Mouse (Mus musculus) Patski (cell line): ENCODE measurements at regions not wholly inside any gene's neighbourhood (a gene's known extent, or its start where the extent isn't known, plus 50 kb on each side); places are given as distances from the start of the nearest gene placed in this dataset.

Source experiments
- ATAC-seq: fragments of 100-300 bp; one replicate; pipeline ENCODE4 v1.8.0; 2021
- CTCF ChIA-PET: fragments of 350-600 bp; sonication (Branson Sonifier 250); formaldehyde crosslinking; loops from one replicate; lab custom pipeline; 2022; ENCODE audit warnings: inconsistent platforms; lab: Charles Lee
- POLR2A ChIA-PET: fragments of 350-600 bp; sonication (Branson Sonifier 250); formaldehyde crosslinking; loops from one replicate; lab custom pipeline; 2022; ENCODE audit warnings: antibody characterized with exemption, inconsistent platforms; lab: Charles Lee
- DNase-seq: peaks from one replicate; pipeline ENCODE4 v3.0.0-alpha.2; 2011; ENCODE audit warnings: low read depth, low spot score
- H3K27me3 ChIP-seq: fragments of 371-371 bp; one replicate; pipeline ENCODE4 v1.5.1; 2021
- CTCF ChIP-seq: fragments of 100-300 bp; IDR thresholded peaks from one replicate; pipeline ENCODE4 v1.5.1; 2021
- in situ Hi-C: fragments of 300-500 bp; cut with MboI; formaldehyde crosslinking; loops from 3 replicates; pipeline ENCODE4 v1.11.1; 2018; ENCODE audit warnings: low pct_unique_long_range_greater_than_20kb, mixed read lengths

- in situ Hi-C loops: no loop called here
- DNase-seq: no peak
- ChIA-PET CTCF (interaction anchor here (1.0 kb wide), 1 partner anchor 26 kb away, joined by 3 read pairs; no protein-coding TSS in a partner anchor), POLR2A (no interaction called here)
- ATAC-seq: no peak
- TF ChIP-seq CTCF: no peak
- H3K27me3 ChIP-seq: no peaks in the 10 kb centered on the region
Measured at GRCm38 (mm10) chr2:133499904-133500303, 52.1 kb upstream of the Bmp2 start.
